ENCODE assay signal across 8 mouse cellular contexts in genomic region chr7:140908634-140909107, GRCm38 (mm10). TPM values are rescaled to one million over a fixed set of nuclear protein-coding genes. Genes with fewer than 3 reads are reported as not detected.
DNase-seq lines count a peak whose midpoint lies in the region; ATAC-seq and TF ChIP-seq lines count a peak whose summit lies in the region.

No protein-coding gene starts in this region.

- DNase-seq in ES-CJ7 (ENCODE audit: low read depth, low spot score) = peak; percentile 97
- DNase-seq in c-Kit-positive CD71-positive TER-119-negative erythroid progenitor cells, embryonic 14.5 days (ENCODE audit: low read depth) = peak; percentile 61
- peak; percentile 88 for DNase-seq in forebrain, embryonic 11.5 days (ENCODE audit: low spot score)
- DNase-seq in heart, postnatal 0 days (ENCODE audit: low spot score) = peak; percentile 86
- DNase-seq in kidney, postnatal 25 days = peak; percentile 88 to 91
- peak; percentile 78 to 83 for DNase-seq in lung, adult 18-20 months
- peak; percentile 83 for DNase-seq in stomach, postnatal 0 days (ENCODE audit: low spot score)

- WGBS in forebrain, embryonic 11.5 days = under 1% methylated on average over 19 of the region's 19 CpGs
- WGBS in heart, postnatal 0 days = 1% methylated on average over 19 of the region's 19 CpGs
- WGBS in neural tube, embryonic 13.5 days = 2% methylated on average over 19 of the region's 19 CpGs
- 1% methylated on average over 19 of the region's 19 CpGs for WGBS in stomach, postnatal 0 days

- peak; percentile 86 for ATAC-seq in forebrain, embryonic 11.5 days (replicated peaks; ENCODE audit: low FRiP score)
- peak; percentile 71 for ATAC-seq in heart, postnatal 0 days (ENCODE audit: insufficient read depth, low read depth)
- ATAC-seq in neural tube, embryonic 13.5 days (ENCODE audit: low read depth) = peak; percentile 60
- peak; percentile 67 for ATAC-seq in stomach, postnatal 0 days (ENCODE audit: low FRiP score, low TSS enrichment)

- peak; percentile 87 for TF ChIP-seq CTCF in heart, postnatal 0 days (IDR thresholded peaks at IDR 0.05; ENCODE audit: low read depth)
- TF ChIP-seq CTCF in stomach, postnatal 0 days (IDR thresholded peaks at IDR 0.05; ENCODE audit: low read depth) = peak; percentile 93

- H3K27ac ChIP-seq in forebrain, embryonic 11.5 days (ENCODE audit: low read depth, low read length) = no peak overlapping the region
- H3K27ac ChIP-seq in heart, postnatal 0 days (ENCODE audit: low read depth) = no peak overlapping the region
- no peak overlapping the region for H3K27ac ChIP-seq in neural tube, embryonic 13.5 days (replicated peaks)
- H3K27ac ChIP-seq in stomach, postnatal 0 days (replicated peaks) = no peak overlapping the region

- no peaks in the 10 kb centered on the region for H3K36me3 ChIP-seq in forebrain, embryonic 11.5 days (ENCODE audit: control insufficient read depth, insufficient read depth, low read length)
- no peaks in the 10 kb centered on the region for H3K36me3 ChIP-seq in heart, postnatal 0 days (replicated peaks; ENCODE audit: control insufficient read depth, insufficient read depth, low read length)
- H3K36me3 ChIP-seq in neural tube, embryonic 13.5 days = no peaks in the 10 kb centered on the region
- H3K36me3 ChIP-seq in stomach, postnatal 0 days (ENCODE audit: control insufficient read depth, insufficient read depth, low read length) = no peaks in the 10 kb centered on the region

- TF ChIP-seq EP300 in heart, postnatal 0 days (IDR thresholded peaks at IDR 0.05; ENCODE audit: low read depth) = no peak
- no peak for TF ChIP-seq EP300 in stomach, postnatal 0 days (optimal IDR thresholded peaks at IDR 0.05)

- peaks cover 3% of the 10 kb centered on the region; the same call in 1 of the 2 replicates for H3K4me1 ChIP-seq in forebrain, embryonic 11.5 days (replicated peaks; ENCODE audit: control insufficient read depth, insufficient read depth, low read length)
- no peaks in the 10 kb centered on the region for H3K4me1 ChIP-seq in heart, postnatal 0 days (ENCODE audit: control insufficient read depth, insufficient read depth)
- peaks cover 5% of the 10 kb centered on the region for H3K4me1 ChIP-seq in neural tube, embryonic 13.5 days (replicated peaks)
- H3K4me1 ChIP-seq in stomach, postnatal 0 days (replicated peaks; ENCODE audit: control insufficient read depth, insufficient read depth) = 0 out of 2 replicates have a peak, but pooled peaks cover 6% of the 10 kb centered on the region

- H3K4me3 ChIP-seq in forebrain, embryonic 11.5 days (ENCODE audit: low read depth, low read length) = peak overlapping the region; percentile 29
- H3K4me3 ChIP-seq in heart, postnatal 0 days (ENCODE audit: low read depth, low read length) = peak overlapping the region; percentile 40
- peak overlapping the region; percentile 36 for H3K4me3 ChIP-seq in neural tube, embryonic 13.5 days
- peak overlapping the region; percentile 36 for H3K4me3 ChIP-seq in stomach, postnatal 0 days (ENCODE audit: low read depth, low read length)

- no peaks in the 10 kb centered on the region for H3K27me3 ChIP-seq in forebrain, embryonic 11.5 days (ENCODE audit: control insufficient read depth, insufficient read depth, low read length)
- H3K27me3 ChIP-seq in heart, postnatal 0 days (ENCODE audit: control insufficient read depth, insufficient read depth, low read length) = no peaks in the 10 kb centered on the region
- H3K27me3 ChIP-seq in neural tube, embryonic 13.5 days = peaks cover 1% of the 10 kb centered on the region; the same call in 1 of the 2 replicates
- no peaks in the 10 kb centered on the region for H3K27me3 ChIP-seq in stomach, postnatal 0 days (ENCODE audit: control insufficient read depth, insufficient read depth, low read length)

- peak overlapping the region; percentile 39; the same call in 1 of the 2 replicates for H3K9ac ChIP-seq in forebrain, embryonic 11.5 days (ENCODE audit: low read length)
- H3K9ac ChIP-seq in heart, postnatal 0 days (replicated peaks; ENCODE audit: low read depth, low read length) = no peak overlapping the region; the same call in 1 of the 2 replicates
- H3K9ac ChIP-seq in neural tube, embryonic 13.5 days = peak overlapping the region; percentile 56
- peak overlapping the region; percentile 54 for H3K9ac ChIP-seq in stomach, postnatal 0 days (ENCODE audit: low read length)

- H3K9me3 ChIP-seq in forebrain, embryonic 11.5 days (ENCODE audit: control insufficient read depth, low read length) = no peaks in the 10 kb centered on the region
- no peaks in the 10 kb centered on the region for H3K9me3 ChIP-seq in heart, postnatal 0 days (replicated peaks; ENCODE audit: control insufficient read depth, low read length)
- H3K9me3 ChIP-seq in neural tube, embryonic 13.5 days = no peaks in the 10 kb centered on the region
- no peaks in the 10 kb centered on the region for H3K9me3 ChIP-seq in stomach, postnatal 0 days (ENCODE audit: control insufficient read depth, low read length)

- peak overlapping the region; percentile 81 for H3K4me2 ChIP-seq in forebrain, embryonic 11.5 days (ENCODE audit: low read depth, low read length, severe bottlenecking)
- H3K4me2 ChIP-seq in heart, postnatal 0 days (ENCODE audit: low read depth, low read length) = peak overlapping the region; percentile 72
- H3K4me2 ChIP-seq in neural tube, embryonic 13.5 days = peak overlapping the region; percentile 72
- H3K4me2 ChIP-seq in stomach, postnatal 0 days (replicated peaks; ENCODE audit: low read depth) = peak overlapping the region; percentile 70

RNA-seq across cellular contexts. Expression of gene Cox8b, which starts 8.4 kb away (rescaled TPM):
- polyA plus RNA-seq in forebrain, embryonic 11.5 days (2014; fragmentation: Nextera tagmentation; extraction: Ambion mirVana) = not detected in 2 replicates
- 425 and 483 TPM in 2 replicates for total RNA-seq in heart, postnatal 0 days (2014; rRNA removed; ENCODE audit: low replicate concordance)
- polyA plus RNA-seq in heart, postnatal 0 days (2015; fragmentation: Nextera tagmentation; extraction: Ambion mirVana) = 1,841 and 1,871 TPM in 2 replicates
- polyA plus RNA-seq in neural tube, embryonic 13.5 days (2015; fragmentation: Nextera tagmentation; extraction: Ambion mirVana) = 0.91 TPM in 1 of 2 replicates, not detected in the other
- polyA plus RNA-seq in stomach, postnatal 0 days (2015; fragmentation: Nextera tagmentation; extraction: Ambion mirVana) = 1.3 and 2.6 TPM in 2 replicates

RNA-seq across cellular contexts. Expression of gene Nlrp6, which starts 12.0 kb away (rescaled TPM):
- polyA plus RNA-seq in forebrain, embryonic 11.5 days (2014; fragmentation: Nextera tagmentation; extraction: Ambion mirVana) = 0.11 and 0.37 TPM in 2 replicates
- not detected in 2 replicates for total RNA-seq in heart, postnatal 0 days (2014; rRNA removed; ENCODE audit: low replicate concordance)
- 0.08 TPM in 1 of 2 replicates, not detected in the other for polyA plus RNA-seq in heart, postnatal 0 days (2015; fragmentation: Nextera tagmentation; extraction: Ambion mirVana)
- 0.10 and 0.18 TPM in 2 replicates for polyA plus RNA-seq in neural tube, embryonic 13.5 days (2015; fragmentation: Nextera tagmentation; extraction: Ambion mirVana)
- polyA plus RNA-seq in stomach, postnatal 0 days (2015; fragmentation: Nextera tagmentation; extraction: Ambion mirVana) = 1.6 and 1.7 TPM in 2 replicates

RNA-seq across cellular contexts. Expression of gene Sirt3, which starts 26.6 kb away (rescaled TPM):
- 24.3 and 25.2 TPM in 2 replicates for polyA plus RNA-seq in forebrain, embryonic 11.5 days (2014; fragmentation: Nextera tagmentation; extraction: Ambion mirVana)
- total RNA-seq in heart, postnatal 0 days (2014; rRNA removed; ENCODE audit: low replicate concordance) = 89.4 and 105 TPM in 2 replicates
- 76.1 and 78.0 TPM in 2 replicates for polyA plus RNA-seq in heart, postnatal 0 days (2015; fragmentation: Nextera tagmentation; extraction: Ambion mirVana)
- 42.3 and 46.8 TPM in 2 replicates for polyA plus RNA-seq in neural tube, embryonic 13.5 days (2015; fragmentation: Nextera tagmentation; extraction: Ambion mirVana)
- 17.9 and 19.0 TPM in 2 replicates for polyA plus RNA-seq in stomach, postnatal 0 days (2015; fragmentation: Nextera tagmentation; extraction: Ambion mirVana)

RNA-seq across cellular contexts. Expression of gene Psmd13, which starts 26.9 kb away (rescaled TPM):
- 242 and 244 TPM in 2 replicates for polyA plus RNA-seq in forebrain, embryonic 11.5 days (2014; fragmentation: Nextera tagmentation; extraction: Ambion mirVana)
- total RNA-seq in heart, postnatal 0 days (2014; rRNA removed; ENCODE audit: low replicate concordance) = 72.6 and 84.3 TPM in 2 replicates
- polyA plus RNA-seq in heart, postnatal 0 days (2015; fragmentation: Nextera tagmentation; extraction: Ambion mirVana) = 172 and 185 TPM in 2 replicates
- 258 and 283 TPM in 2 replicates for polyA plus RNA-seq in neural tube, embryonic 13.5 days (2015; fragmentation: Nextera tagmentation; extraction: Ambion mirVana)
- polyA plus RNA-seq in stomach, postnatal 0 days (2015; fragmentation: Nextera tagmentation; extraction: Ambion mirVana) = 160 and 166 TPM in 2 replicates

RNA-seq across cellular contexts. Expression of gene Pgghg, which starts 32.5 kb away (rescaled TPM):
- polyA plus RNA-seq in forebrain, embryonic 11.5 days (2014; fragmentation: Nextera tagmentation; extraction: Ambion mirVana) = 15.8 and 16.1 TPM in 2 replicates
- total RNA-seq in heart, postnatal 0 days (2014; rRNA removed; ENCODE audit: low replicate concordance) = 13.8 and 16.3 TPM in 2 replicates
- 5.8 and 5.9 TPM in 2 replicates for polyA plus RNA-seq in heart, postnatal 0 days (2015; fragmentation: Nextera tagmentation; extraction: Ambion mirVana)
- 7.6 and 8.2 TPM in 2 replicates for polyA plus RNA-seq in neural tube, embryonic 13.5 days (2015; fragmentation: Nextera tagmentation; extraction: Ambion mirVana)
- polyA plus RNA-seq in stomach, postnatal 0 days (2015; fragmentation: Nextera tagmentation; extraction: Ambion mirVana) = 10.1 and 12.3 TPM in 2 replicates

Comparison
In these comparisons a context has a peak if more than half of its experiments do, and no peak if none do; other contexts are left out.
1. RNA of gene Cox8b, which starts 8.4 kb away (polyA plus RNA-seq): 1,841 to 1,871 TPM in heart, postnatal 0 days; 1.3 to 2.6 TPM in stomach, postnatal 0 days, 0.91 TPM in neural tube, embryonic 13.5 days and not detected in forebrain, embryonic 11.5 days; every median in the first group is over 100 times any median in the second.
2. Peak in every context shown above with its lines, with median percentiles within 50 percentile points of each other: DNase-seq, ATAC-seq, H3K4me2 ChIP-seq and H3K4me3 ChIP-seq.